Comparison of ENCODE assay signal across 8 mouse cellular contexts in genomic region chr8:48221724-48222428, GRCm38 (mm10).
DNase-seq lines count a peak whose midpoint lies in the region; ATAC-seq and TF ChIP-seq lines count a peak whose summit lies in the region.

No protein-coding gene starts in this region.

- ATAC-seq in forebrain, embryonic 15.5 days (replicated peaks): peak; percentile 38; the same call in 1 of the 2 replicates

- no peaks in the 10 kb centered on the region for H3K27me3 ChIP-seq in forebrain, embryonic 15.5 days

- H3K9me3 ChIP-seq in forebrain, embryonic 15.5 days: no peaks in the 10 kb centered on the region

- H3K4me3 ChIP-seq in forebrain, embryonic 15.5 days: peak overlapping the region; percentile 37
- peak overlapping the region; percentile 33 for H3K4me3 ChIP-seq in olfactory bulb, adult 2 months (ENCODE audit: insufficient read depth, low read depth, low read length)

- H3K36me3 ChIP-seq in forebrain, embryonic 15.5 days: no peaks in the 10 kb centered on the region

- peak overlapping the region; percentile 51 for H3K4me2 ChIP-seq in forebrain, embryonic 15.5 days (replicated peaks)

- H3K9ac ChIP-seq in forebrain, embryonic 15.5 days (replicated peaks): peak overlapping the region; percentile 37

- peak; percentile 14 for DNase-seq in lung, postnatal 14 days
- DNase-seq in lung, adult 18-20 months: no peak
- DNase-seq in kidney, postnatal 36 days: peak; percentile 38 to 43
- DNase-seq in urinary bladder, postnatal 25 days (ENCODE audit: low spot score): no peak
- no peak for DNase-seq in adrenal gland, postnatal 4 days (ENCODE audit: low spot score in 2 of 2)
- no peak for DNase-seq in embryo, embryonic 11 days

- TF ChIP-seq CTCF in olfactory bulb, adult 2 months (IDR thresholded peaks at IDR 0.05; ENCODE audit: insufficient read depth, low read depth, low read length): no peak

- peaks cover 46% of the 10 kb centered on the region for H3K4me1 ChIP-seq in forebrain, embryonic 15.5 days
- H3K4me1 ChIP-seq in olfactory bulb, adult 2 months (ENCODE audit: control insufficient read depth, insufficient read depth, low read length): peaks cover 28% of the 10 kb centered on the region

- 6% methylated on average over 16 of the region's 16 CpGs for WGBS in forebrain, embryonic 15.5 days
- WGBS in olfactory bulb, adult 2 months: 10% methylated on average over 16 of the region's 16 CpGs

- TF ChIP-seq POLR2A in olfactory bulb, adult 2 months (IDR thresholded peaks at IDR 0.05; ENCODE audit: insufficient read depth, low read depth, low read length): no peak

- H3K27ac ChIP-seq in forebrain, embryonic 15.5 days (replicated peaks): no peak overlapping the region
- H3K27ac ChIP-seq in olfactory bulb, adult 2 months (ENCODE audit: insufficient read depth, low read depth, low read length): no peak overlapping the region

Comparison
In these comparisons a context has a peak if more than half of its experiments do, and no peak if none do; other contexts are left out.
1. DNase-seq: peak in lung, postnatal 14 days (single experiment) and kidney, postnatal 36 days (2 of 2); none in lung, adult 18-20 months (0 of 2), urinary bladder, postnatal 25 days (single experiment), adrenal gland, postnatal 4 days (0 of 2) and embryo, embryonic 11 days (single experiment).